Mouse (Mus musculus): ENCODE measurements around the gene Itpr1. TPM values are rescaled to one million over a fixed set of nuclear protein-coding genes. Genes with fewer than 3 reads are reported as not detected.

The Itpr1 gene
- polyA plus RNA-seq, 1 experiment: 4.7 TPM

DNA sequence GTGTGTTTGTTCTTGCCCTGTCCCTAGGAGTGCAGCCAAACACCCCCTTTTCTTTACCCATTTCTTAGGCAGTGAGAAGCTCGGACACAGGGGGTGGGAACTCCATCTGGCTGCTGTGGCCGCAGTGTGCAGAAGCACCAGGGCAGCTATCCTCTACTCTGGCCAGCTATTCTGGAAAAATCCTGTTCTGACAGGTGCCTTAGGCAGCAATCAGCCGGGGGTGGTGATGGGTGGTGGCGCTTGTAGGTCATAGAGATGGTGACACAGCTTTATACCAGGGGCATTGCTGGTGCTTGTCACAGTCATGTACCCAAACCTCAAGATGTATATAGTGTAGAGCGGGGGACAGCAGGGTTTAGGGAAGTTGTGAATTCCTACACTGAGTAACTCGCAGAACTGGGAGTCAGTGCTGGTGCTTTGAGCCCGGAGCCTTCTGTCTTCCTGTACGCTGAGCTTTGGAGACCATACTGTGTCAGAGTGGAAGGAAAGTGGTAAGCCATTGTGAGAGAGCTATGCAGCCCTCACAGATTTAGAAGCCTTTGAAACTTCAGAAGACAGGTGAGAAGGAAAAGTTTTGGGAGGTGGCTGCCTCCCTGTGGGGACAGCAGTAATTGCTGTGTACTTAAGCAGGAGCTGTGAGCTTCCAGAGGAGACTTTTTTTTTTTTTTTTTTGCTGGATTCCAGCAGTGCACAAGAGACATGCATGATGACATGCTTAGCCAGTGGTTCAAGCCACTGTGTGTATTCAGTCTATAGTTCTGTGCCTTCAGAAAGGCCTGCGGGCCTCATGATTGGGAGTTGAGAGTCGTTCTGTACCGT is 19.2 kb downstream of the Itpr1 start:
- no peak overlapping the region for H3K27ac ChIP-seq (ENCODE audit: insufficient read depth, low read depth, low read length)
- TF ChIP-seq CTCF (IDR thresholded peaks at IDR 0.05; ENCODE audit: extremely low read depth, insufficient read length, insufficient replicate concordance, low read depth, low read length) (no peak), POLR2A (IDR thresholded peaks at IDR 0.05; ENCODE audit: low read depth, low read length) (no peak)
- 75% methylated on average over 11 of the region's 11 CpGs for WGBS
- no peaks in the 10 kb centered on the region for H3K36me3 ChIP-seq (ENCODE audit: control insufficient read depth, insufficient read depth, low read length)
- H3K27me3 ChIP-seq (ENCODE audit: control insufficient read depth, insufficient read depth, low read length): no peaks in the 10 kb centered on the region
- H3K4me1 ChIP-seq (ENCODE audit: control insufficient read depth, insufficient read depth, insufficient read length, low read length): no peaks in the 10 kb centered on the region
- no peak overlapping the region for H3K4me3 ChIP-seq (ENCODE audit: low read depth, low read length)

DNA sequence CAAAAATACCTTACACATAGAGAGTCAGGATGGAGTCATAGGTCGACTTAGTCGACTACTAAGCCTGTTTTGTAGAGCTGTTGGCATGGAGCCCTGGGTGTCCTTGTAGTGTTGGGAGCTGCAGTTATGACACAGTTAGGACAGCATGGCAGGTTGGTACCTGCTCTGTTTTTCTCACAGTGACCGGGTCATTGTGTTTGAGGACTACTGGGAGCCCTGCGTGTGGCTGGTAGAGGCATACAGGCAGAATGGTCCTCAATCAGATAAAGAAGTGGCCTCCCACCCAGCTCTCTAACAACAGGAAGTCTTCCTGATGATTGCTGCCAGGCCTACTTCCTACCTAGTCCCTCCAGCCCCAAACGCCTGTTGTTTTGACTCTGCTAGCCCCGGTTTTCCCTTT is 20.2 kb downstream of the Itpr1 start:
- no peak overlapping the region for H3K27ac ChIP-seq (ENCODE audit: insufficient read depth, low read depth, low read length)
- 37% methylated on average over 6 of the region's 6 CpGs for WGBS

DNA sequence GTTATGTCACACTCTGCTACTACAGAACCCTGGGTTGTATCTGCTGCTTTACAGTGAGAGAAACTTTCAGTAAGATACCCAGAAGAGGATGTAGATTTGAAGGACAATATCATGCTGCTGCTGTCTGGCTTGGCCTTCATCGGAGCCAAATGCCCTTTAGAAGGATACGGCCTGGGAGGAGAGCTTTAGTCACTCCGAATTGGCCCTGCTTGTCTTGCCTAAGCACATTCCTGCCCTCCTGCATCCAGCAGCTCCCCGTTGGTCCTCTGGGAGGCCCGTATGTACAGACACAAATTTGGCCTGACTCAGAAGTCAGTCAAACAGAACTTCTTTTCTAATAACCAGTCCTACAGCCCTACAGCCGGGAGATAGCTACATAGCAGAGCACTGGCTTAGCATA is 21.6 kb downstream of the Itpr1 start:
- no peaks in the 10 kb centered on the region for H3K4me1 ChIP-seq (ENCODE audit: control insufficient read depth, insufficient read depth, insufficient read length, low read length)
- 74% methylated on average over 6 of the region's 6 CpGs for WGBS
- no peak for TF ChIP-seq CTCF (IDR thresholded peaks at IDR 0.05; ENCODE audit: extremely low read depth, insufficient read length, insufficient replicate concordance, low read depth, low read length)
- no peak for TF ChIP-seq POLR2A (IDR thresholded peaks at IDR 0.05; ENCODE audit: low read depth, low read length)
- no peaks in the 10 kb centered on the region for H3K27me3 ChIP-seq (ENCODE audit: control insufficient read depth, insufficient read depth, low read length)
- no peak overlapping the region for H3K4me3 ChIP-seq (ENCODE audit: low read depth, low read length)
- no peak overlapping the region for H3K27ac ChIP-seq (ENCODE audit: insufficient read depth, low read depth, low read length)
- peaks cover 2% of the 10 kb centered on the region; the same call in 1 of the 2 replicates for H3K36me3 ChIP-seq (ENCODE audit: control insufficient read depth, insufficient read depth, low read length)

More for the DNA sequence above, 20.2 kb downstream of the Itpr1 start:
- H3K4me3 ChIP-seq (ENCODE audit: low read depth, low read length): no peak overlapping the region
- TF ChIP-seq POLR2A (IDR thresholded peaks at IDR 0.05; ENCODE audit: low read depth, low read length): no peak
- no peak for TF ChIP-seq CTCF (IDR thresholded peaks at IDR 0.05; ENCODE audit: extremely low read depth, insufficient read length, insufficient replicate concordance, low read depth, low read length)
- peaks cover 2% of the 10 kb centered on the region; the same call in 1 of the 2 replicates for H3K36me3 ChIP-seq (ENCODE audit: control insufficient read depth, insufficient read depth, low read length)
- H3K4me1 ChIP-seq (ENCODE audit: control insufficient read depth, insufficient read depth, insufficient read length, low read length): no peaks in the 10 kb centered on the region
- no peaks in the 10 kb centered on the region for H3K27me3 ChIP-seq (ENCODE audit: control insufficient read depth, insufficient read depth, low read length)

- Histone ChIP-seq H3K27me3 (ENCODE audit: control insufficient read depth, insufficient read depth, low read length) (no peaks in the 10 kb centered on the region), H3K4me3 (ENCODE audit: low read depth, low read length) (no peak overlapping the region), H3K36me3 (ENCODE audit: control insufficient read depth, insufficient read depth, low read length) (peaks cover 2% of the 10 kb centered on the region; the same call in 1 of the 2 replicates), H3K4me1 (ENCODE audit: control insufficient read depth, insufficient read depth, insufficient read length, low read length) (no peaks in the 10 kb centered on the region; the same call in 1 of the 2 replicates), H3K27ac (ENCODE audit: insufficient read depth, low read depth, low read length) (no peak overlapping the region)
- WGBS: 68% methylated on average over 13 of the region's 13 CpGs
- TF ChIP-seq CTCF (IDR thresholded peaks at IDR 0.05; ENCODE audit: extremely low read depth, insufficient read length, insufficient replicate concordance, low read depth, low read length): no peak
- TF ChIP-seq POLR2A (IDR thresholded peaks at IDR 0.05; ENCODE audit: low read depth, low read length): no peak
Measured at GRCm38 (mm10) chr6:108235680-108236123, 22.8 kb downstream of the Itpr1 start.

DNA sequence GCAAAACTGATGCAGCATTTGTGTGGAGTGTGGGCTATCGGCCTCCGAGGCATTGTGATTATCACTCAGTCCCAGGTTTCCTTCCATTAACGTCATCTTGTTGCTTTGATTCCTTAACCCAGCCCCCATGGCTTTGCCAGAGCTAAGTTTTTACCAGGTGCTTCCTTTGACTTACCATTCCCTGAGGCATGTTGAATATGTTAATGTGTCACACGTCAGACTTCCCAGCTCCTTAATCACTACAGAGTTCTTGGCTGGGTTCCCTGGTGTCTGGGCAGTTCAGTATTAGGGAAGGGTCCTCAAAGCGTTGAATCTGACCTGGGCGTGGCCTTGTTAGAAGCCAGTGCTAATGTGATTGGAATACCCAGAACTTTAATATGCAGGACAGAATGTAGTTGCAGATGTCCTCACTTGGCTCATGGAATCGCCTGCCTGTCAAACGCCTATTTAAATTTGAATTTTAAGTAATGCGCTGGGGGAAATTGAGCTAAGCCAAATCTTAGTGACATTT is 23.6 kb downstream of the Itpr1 start:
- no peaks in the 10 kb centered on the region; the same call in 1 of the 2 replicates for H3K4me1 ChIP-seq (ENCODE audit: control insufficient read depth, insufficient read depth, insufficient read length, low read length)
- H3K27ac ChIP-seq (ENCODE audit: insufficient read depth, low read depth, low read length): no peak overlapping the region
- H3K36me3 ChIP-seq (ENCODE audit: control insufficient read depth, insufficient read depth, low read length): peaks cover 2% of the 10 kb centered on the region; the same call in 1 of the 2 replicates
- no peak for TF ChIP-seq POLR2A (IDR thresholded peaks at IDR 0.05; ENCODE audit: low read depth, low read length)
- no peak for TF ChIP-seq CTCF (IDR thresholded peaks at IDR 0.05; ENCODE audit: extremely low read depth, insufficient read length, insufficient replicate concordance, low read depth, low read length)
- WGBS: 79% methylated on average over 9 of the region's 9 CpGs
- H3K4me3 ChIP-seq (ENCODE audit: low read depth, low read length): no peak overlapping the region
- no peaks in the 10 kb centered on the region for H3K27me3 ChIP-seq (ENCODE audit: control insufficient read depth, insufficient read depth, low read length)

DNA sequence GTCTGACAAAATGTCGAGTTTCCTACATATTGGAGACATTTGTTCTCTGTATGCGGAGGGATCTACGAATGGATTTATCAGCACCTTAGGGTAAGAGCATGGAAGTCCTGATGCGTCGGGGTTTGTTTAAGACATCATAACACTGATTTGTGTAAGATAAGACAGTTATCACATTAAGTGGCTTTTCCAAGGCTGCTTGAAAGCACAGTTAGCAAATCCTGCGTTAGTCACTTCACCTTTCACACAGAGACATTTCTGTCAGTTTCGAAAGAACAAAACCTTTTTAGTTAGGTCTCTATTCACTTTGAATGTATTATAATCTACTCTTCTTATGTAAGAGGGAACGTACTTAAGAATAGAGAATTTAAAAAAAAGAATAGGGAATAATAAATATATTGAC is 24.1 kb downstream of the Itpr1 start:
- Histone ChIP-seq H3K27ac (ENCODE audit: insufficient read depth, low read depth, low read length) (no peak overlapping the region), H3K4me1 (ENCODE audit: control insufficient read depth, insufficient read depth, insufficient read length, low read length) (no peaks in the 10 kb centered on the region; the same call in 1 of the 2 replicates), H3K27me3 (ENCODE audit: control insufficient read depth, insufficient read depth, low read length) (no peaks in the 10 kb centered on the region), H3K4me3 (ENCODE audit: low read depth, low read length) (no peak overlapping the region), H3K36me3 (ENCODE audit: control insufficient read depth, insufficient read depth, low read length) (peaks cover 2% of the 10 kb centered on the region; the same call in 1 of the 2 replicates)
- TF ChIP-seq POLR2A (IDR thresholded peaks at IDR 0.05; ENCODE audit: low read depth, low read length): no peak
- no peak for TF ChIP-seq CTCF (IDR thresholded peaks at IDR 0.05; ENCODE audit: extremely low read depth, insufficient read length, insufficient replicate concordance, low read depth, low read length)
- 85% methylated on average over 8 of the region's 8 CpGs for WGBS

DNA sequence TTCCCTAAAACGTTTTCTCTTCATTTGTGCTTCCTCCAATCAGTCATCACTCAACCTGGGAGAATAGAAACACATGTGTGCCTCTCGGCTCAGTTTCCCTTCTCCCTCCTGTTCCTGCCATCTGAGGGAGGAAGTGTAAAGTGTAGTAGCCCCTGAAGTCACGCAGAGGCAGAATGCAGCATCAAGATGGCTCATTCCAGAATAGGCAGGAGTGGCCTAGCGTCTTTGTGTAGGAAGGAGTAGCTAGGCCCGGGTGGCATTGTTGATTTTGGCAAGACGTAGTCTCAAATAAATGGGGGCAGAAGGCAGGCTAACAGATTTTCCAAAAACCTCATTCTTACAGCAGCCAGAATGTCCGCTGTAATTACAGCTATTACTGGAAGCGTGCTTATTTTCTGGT is 24.7 kb downstream of the Itpr1 start:
- no peak for TF ChIP-seq POLR2A (IDR thresholded peaks at IDR 0.05; ENCODE audit: low read depth, low read length)
- no peak for TF ChIP-seq CTCF (IDR thresholded peaks at IDR 0.05; ENCODE audit: extremely low read depth, insufficient read length, insufficient replicate concordance, low read depth, low read length)
- 82% methylated on average over 8 of the region's 8 CpGs for WGBS
- Histone ChIP-seq H3K27me3 (ENCODE audit: control insufficient read depth, insufficient read depth, low read length) (no peaks in the 10 kb centered on the region), H3K27ac (ENCODE audit: insufficient read depth, low read depth, low read length) (no peak overlapping the region), H3K4me1 (ENCODE audit: control insufficient read depth, insufficient read depth, insufficient read length, low read length) (no peaks in the 10 kb centered on the region; the same call in 1 of the 2 replicates), H3K4me3 (ENCODE audit: low read depth, low read length) (no peak overlapping the region), H3K36me3 (ENCODE audit: control insufficient read depth, insufficient read depth, low read length) (peaks cover 2% of the 10 kb centered on the region; the same call in 1 of the 2 replicates)
